8 mouse cellular contexts compared by ENCODE assay signal in genomic region chr5:122987211-122988020, GRCm38 (mm10). TPM values are rescaled to one million over a fixed set of nuclear protein-coding genes. Genes with fewer than 3 reads are reported as not detected.
DNase-seq lines count a peak whose midpoint lies in the region; ATAC-seq and TF ChIP-seq lines count a peak whose summit lies in the region.

No protein-coding gene starts in this region.

- H3K9ac ChIP-seq in kidney, embryonic 14.5 days (ENCODE audit: low read depth, low read length), result peak overlapping the region; percentile 84
- peak overlapping the region; percentile 75 for H3K9ac ChIP-seq in embryonic facial prominence, embryonic 12.5 days
- H3K9ac ChIP-seq in hindbrain, embryonic 11.5 days (ENCODE audit: low read depth, low read length), result peak overlapping the region; percentile 63
- peak overlapping the region; percentile 75 for H3K9ac ChIP-seq in liver, embryonic 13.5 days

- peaks cover 43% of the 10 kb centered on the region for H3K4me1 ChIP-seq in kidney, embryonic 14.5 days (ENCODE audit: control insufficient read depth, insufficient read depth, low read length)
- H3K4me1 ChIP-seq in G1E (ENCODE audit: insufficient read depth, low read depth, low read length), result peaks cover 42% of the 10 kb centered on the region
- peaks cover 52% of the 10 kb centered on the region for H3K4me1 ChIP-seq in embryonic facial prominence, embryonic 12.5 days
- H3K4me1 ChIP-seq in hindbrain, embryonic 11.5 days (replicated peaks; ENCODE audit: control insufficient read depth, insufficient read depth, low read length), result peaks cover 26% of the 10 kb centered on the region
- peaks cover 49% of the 10 kb centered on the region for H3K4me1 ChIP-seq in liver, embryonic 13.5 days (replicated peaks)

- no peak for TF ChIP-seq CTCF in G1E (IDR thresholded peaks at IDR 0.05; ENCODE audit: low read depth, low read length)

- H3K36me3 ChIP-seq in kidney, embryonic 14.5 days (ENCODE audit: control insufficient read depth, insufficient read depth, low read length), result 0 out of 2 replicates have a peak, but pooled peaks cover 2% of the 10 kb centered on the region
- peaks cover 33% of the 10 kb centered on the region for H3K36me3 ChIP-seq in G1E (replicated peaks)
- no peaks in the 10 kb centered on the region for H3K36me3 ChIP-seq in embryonic facial prominence, embryonic 12.5 days
- no peaks in the 10 kb centered on the region for H3K36me3 ChIP-seq in hindbrain, embryonic 11.5 days (ENCODE audit: control insufficient read depth, insufficient read depth, low read length)
- H3K36me3 ChIP-seq in liver, embryonic 13.5 days, result no peaks in the 10 kb centered on the region

- ATAC-seq in kidney, embryonic 14.5 days (ENCODE audit: low FRiP score, low TSS enrichment), result peak; percentile 55
- ATAC-seq in G1E (ENCODE audit: extremely low read depth, insufficient number of reproducible peaks, low FRiP score, poor library complexity, severe bottlenecking), result no peak
- ATAC-seq in embryonic facial prominence, embryonic 12.5 days (ENCODE audit: insufficient number of reproducible peaks, insufficient read depth, low FRiP score, low TSS enrichment), result peak; percentile 66
- peak; percentile 47; the same call in 1 of the 2 replicates for ATAC-seq in hindbrain, embryonic 11.5 days (ENCODE audit: low FRiP score)
- no peak for ATAC-seq in liver, embryonic 13.5 days (ENCODE audit: low read depth)

- peak overlapping the region; percentile 79 for H3K4me3 ChIP-seq in kidney, embryonic 14.5 days (ENCODE audit: low read length)
- peak overlapping the region; percentile 76 for H3K4me3 ChIP-seq in G1E (ENCODE audit: low read depth, low read length)
- peak overlapping the region; percentile 73 for H3K4me3 ChIP-seq in embryonic facial prominence, embryonic 12.5 days
- H3K4me3 ChIP-seq in hindbrain, embryonic 11.5 days (ENCODE audit: low read depth, low read length), result peak overlapping the region; percentile 70
- H3K4me3 ChIP-seq in liver, embryonic 13.5 days (replicated peaks), result peak overlapping the region; percentile 73

- H3K4me2 ChIP-seq in kidney, embryonic 14.5 days (replicated peaks; ENCODE audit: low read depth, low read length), result peak overlapping the region; percentile 93
- peak overlapping the region; percentile 99 for H3K4me2 ChIP-seq in embryonic facial prominence, embryonic 12.5 days (replicated peaks)
- peak overlapping the region; percentile 92 for H3K4me2 ChIP-seq in hindbrain, embryonic 11.5 days (replicated peaks; ENCODE audit: low read depth, low read length)
- peak overlapping the region; percentile 93 for H3K4me2 ChIP-seq in liver, embryonic 13.5 days

- no peaks in the 10 kb centered on the region for H3K27me3 ChIP-seq in kidney, embryonic 14.5 days (ENCODE audit: control insufficient read depth, insufficient read depth, low read length)
- H3K27me3 ChIP-seq in G1E (ENCODE audit: insufficient read depth, low read length), result peaks cover 3% of the 10 kb centered on the region; the same call in 1 of the 2 replicates
- 0 out of 2 replicates have a peak, but pooled peaks cover 4% of the 10 kb centered on the region for H3K27me3 ChIP-seq in embryonic facial prominence, embryonic 12.5 days
- no peaks in the 10 kb centered on the region for H3K27me3 ChIP-seq in hindbrain, embryonic 11.5 days (ENCODE audit: control insufficient read depth, insufficient read depth, low read length)
- H3K27me3 ChIP-seq in liver, embryonic 13.5 days, result peaks cover 39% of the 10 kb centered on the region

- 3% methylated on average over 39 of the region's 39 CpGs for WGBS in kidney, embryonic 14.5 days
- WGBS in embryonic facial prominence, embryonic 12.5 days, result 2% methylated on average over 39 of the region's 39 CpGs
- WGBS in hindbrain, embryonic 11.5 days, result 1% methylated on average over 39 of the region's 39 CpGs
- WGBS in liver, embryonic 13.5 days (ENCODE audit: insufficient replicate concordance), result 9% methylated on average over 39 of the region's 39 CpGs

- peak overlapping the region; percentile 94 for H3K27ac ChIP-seq in kidney, embryonic 14.5 days (ENCODE audit: low read depth, low read length)
- H3K27ac ChIP-seq in embryonic facial prominence, embryonic 12.5 days, result 0 out of 2 replicates have a peak overlapping the region, but pooled peaks have one; percentile 36
- H3K27ac ChIP-seq in hindbrain, embryonic 11.5 days (ENCODE audit: low read depth, low read length), result 0 out of 2 replicates have a peak overlapping the region, but pooled peaks have one; percentile 49
- no peak overlapping the region for H3K27ac ChIP-seq in liver, embryonic 13.5 days

- DNase-seq in kidney, adult 8-10 months, result no peak
- peak; percentile 24 for DNase-seq in G1E (ENCODE audit: low spot score)
- peak; percentile 68 for DNase-seq in hindbrain, embryonic 11.5 days (ENCODE audit: low spot score)
- DNase-seq in liver, embryonic 13.5 days, result no peak
- peak; percentile 57 for DNase-seq in neural tube, embryonic 10.5 days (ENCODE audit: extremely low spot score, low spot score)
- DNase-seq in ovary, postnatal 14 days (ENCODE audit: low spot score), result no peak

- no peaks in the 10 kb centered on the region for H3K9me3 ChIP-seq in kidney, embryonic 14.5 days (ENCODE audit: control insufficient read depth, low read length)
- H3K9me3 ChIP-seq in G1E (replicated peaks), result no peaks in the 10 kb centered on the region
- no peaks in the 10 kb centered on the region for H3K9me3 ChIP-seq in embryonic facial prominence, embryonic 12.5 days
- H3K9me3 ChIP-seq in hindbrain, embryonic 11.5 days (ENCODE audit: control insufficient read depth, low read length), result no peaks in the 10 kb centered on the region
- H3K9me3 ChIP-seq in liver, embryonic 13.5 days (replicated peaks), result no peaks in the 10 kb centered on the region

RNA-seq across cellular contexts. Expression of gene Kdm2b, which starts 2.2 kb away (rescaled TPM):
- 59.1 and 105 TPM in 2 replicates for polyA plus RNA-seq in kidney, embryonic 14.5 days (2014; fragmentation: Nextera tagmentation; extraction: Ambion mirVana)
- total RNA-seq in G1E (2014; fragmentation: Nextera tagmentation) (33.5 and 38.4 TPM in 2 replicates), G1E (2017) (14.3 and 17.5 TPM in 2 replicates)
- 27.0 and 29.0 TPM in 2 replicates for polyA plus RNA-seq in G1E (2012)
- polyA plus RNA-seq in embryonic facial prominence, embryonic 12.5 days (2016; fragmentation: Nextera tagmentation; extraction: Ambion mirVana), result 77.9 and 84.4 TPM in 2 replicates
- 59.9 and 67.6 TPM in 2 replicates for polyA plus RNA-seq in hindbrain, embryonic 11.5 days (2014; fragmentation: Nextera tagmentation; extraction: Ambion mirVana)
- 21.3 and 23.6 TPM in 2 replicates for polyA plus RNA-seq in liver, embryonic 13.5 days (2015; fragmentation: Nextera tagmentation; extraction: Ambion mirVana)

RNA-seq across cellular contexts. Expression of gene Orai1, which starts 27.5 kb away (rescaled TPM):
- polyA plus RNA-seq in kidney, embryonic 14.5 days (2014; fragmentation: Nextera tagmentation; extraction: Ambion mirVana), result 21.5 and 23.2 TPM in 2 replicates
- total RNA-seq in G1E (2014; fragmentation: Nextera tagmentation), result 16.0 and 18.8 TPM in 2 replicates
- 7.1 and 10.2 TPM in 2 replicates for total RNA-seq in G1E (2017)
- 16.4 and 18.1 TPM in 2 replicates for polyA plus RNA-seq in G1E (2012)
- 12.3 and 14.8 TPM in 2 replicates for polyA plus RNA-seq in embryonic facial prominence, embryonic 12.5 days (2016; fragmentation: Nextera tagmentation; extraction: Ambion mirVana)
- polyA plus RNA-seq in hindbrain, embryonic 11.5 days (2014; fragmentation: Nextera tagmentation; extraction: Ambion mirVana), result 10.1 and 12.7 TPM in 2 replicates
- 6.6 and 8.2 TPM in 2 replicates for polyA plus RNA-seq in liver, embryonic 13.5 days (2015; fragmentation: Nextera tagmentation; extraction: Ambion mirVana)

RNA-seq across cellular contexts. Expression of gene Morn3, which starts 59.4 kb away (rescaled TPM):
- 1.3 and 1.7 TPM in 2 replicates for polyA plus RNA-seq in kidney, embryonic 14.5 days (2014; fragmentation: Nextera tagmentation; extraction: Ambion mirVana)
- total RNA-seq in G1E (2014; fragmentation: Nextera tagmentation), result not detected in 2 replicates
- 0.23 TPM in 1 of 2 replicates, not detected in the other for total RNA-seq in G1E (2017)
- not detected in 2 replicates for polyA plus RNA-seq in G1E (2012)
- not detected in 2 replicates for polyA plus RNA-seq in embryonic facial prominence, embryonic 12.5 days (2016; fragmentation: Nextera tagmentation; extraction: Ambion mirVana)
- polyA plus RNA-seq in hindbrain, embryonic 11.5 days (2014; fragmentation: Nextera tagmentation; extraction: Ambion mirVana), result 0.77 and 1.0 TPM in 2 replicates
- not detected in 2 replicates for polyA plus RNA-seq in liver, embryonic 13.5 days (2015; fragmentation: Nextera tagmentation; extraction: Ambion mirVana)

Comparison
In these comparisons a context has a peak if more than half of its experiments do, and no peak if none do; other contexts are left out.
1. ATAC-seq: peak in kidney, embryonic 14.5 days (single experiment), embryonic facial prominence, embryonic 12.5 days (single experiment) and hindbrain, embryonic 11.5 days (single experiment); none in G1E (single experiment) and liver, embryonic 13.5 days (single experiment).
2. DNase-seq: peak in G1E (single experiment), hindbrain, embryonic 11.5 days (single experiment) and neural tube, embryonic 10.5 days (single experiment); none in kidney, adult 8-10 months (0 of 2), liver, embryonic 13.5 days (single experiment) and ovary, postnatal 14 days (single experiment).
3. Peak in every context shown above with its lines, with median percentiles within 50 percentile points of each other: H3K4me2 ChIP-seq, H3K4me3 ChIP-seq and H3K9ac ChIP-seq.